Mouse (Mus musculus): ENCODE measurements around the gene H2-DMb2. TPM values are rescaled to one million over a fixed set of nuclear protein-coding genes. Genes with fewer than 3 reads are reported as not detected.
"Not testable (repeated sequence)": the region's sequence is repeated elsewhere in the genome, so short reads cannot be mapped to it uniquely, and the experiment has no call there.

The H2-DMb2 gene
- polyA plus RNA-seq, 1 experiment from 2014 or later = not detected

GRCm38 (mm10) chr17:34139416-34139815 lies 3.7 kb upstream of the H2-DMb2 start:
- Histone ChIP-seq H3K4me1 (ENCODE audit: control insufficient read depth, insufficient read depth, low read length) (peaks cover 3% of the 10 kb centered on the region; the same call in 1 of the 2 replicates), H3K36me3 (ENCODE audit: control insufficient read depth, insufficient read depth, low read length) (no peaks in the 10 kb centered on the region), H3K4me2 (peak overlapping the region; percentile 51), H3K9me3 (ENCODE audit: control insufficient read depth, low read length) (no peaks in the 10 kb centered on the region), H3K27ac (ENCODE audit: low read depth, low read length) (no peak overlapping the region), H3K4me3 (ENCODE audit: low read depth, low read length) (peak overlapping the region; percentile 30), H3K27me3 (ENCODE audit: control insufficient read depth, insufficient read depth, low read length) (peaks cover 23% of the 10 kb centered on the region), H3K9ac (ENCODE audit: low read length) (peak overlapping the region; percentile 37; the same call in 1 of the 2 replicates)
- DNase-seq (ENCODE audit: low spot score, missing footprints) (peak; percentile 90), ATAC-seq (ENCODE audit: low FRiP score) (no peak)
- 1% methylated on average over 16 of the region's 16 CpGs for WGBS

- Histone ChIP-seq H3K4me1 (ENCODE audit: control insufficient read depth, insufficient read depth, low read length) (peaks cover 3% of the 10 kb centered on the region; the same call in 1 of the 2 replicates), H3K27me3 (ENCODE audit: control insufficient read depth, insufficient read depth, low read length) (peaks cover 23% of the 10 kb centered on the region), H3K9me3 (ENCODE audit: control insufficient read depth, low read length) (no peaks in the 10 kb centered on the region), H3K27ac (ENCODE audit: low read depth, low read length) (no peak overlapping the region), H3K36me3 (ENCODE audit: control insufficient read depth, insufficient read depth, low read length) (no peaks in the 10 kb centered on the region), H3K4me3 (ENCODE audit: low read depth, low read length) (no peak overlapping the region), H3K4me2 (0 out of 2 replicates have a peak overlapping the region, but pooled peaks have one; percentile 51), H3K9ac (ENCODE audit: low read length) (no peak overlapping the region)
- WGBS = 20% methylated on average over 5 of the region's 5 CpGs
- no peak for ATAC-seq (ENCODE audit: low FRiP score)
- no peak for DNase-seq (ENCODE audit: low spot score, missing footprints)
These were observed 2.9 kb upstream of the H2-DMb2 start for GRCm38 (mm10) chr17:34140240-34140639.

- ATAC-seq (ENCODE audit: low FRiP score) (no peak), DNase-seq (ENCODE audit: low spot score, missing footprints) (no peak)
- Histone ChIP-seq H3K27ac (ENCODE audit: low read depth, low read length) (no peak overlapping the region), H3K4me3 (ENCODE audit: low read depth, low read length) (no peak overlapping the region), H3K9ac (ENCODE audit: low read length) (no peak overlapping the region), H3K9me3 (ENCODE audit: control insufficient read depth, low read length) (no peaks in the 10 kb centered on the region), H3K36me3 (ENCODE audit: control insufficient read depth, insufficient read depth, low read length) (no peaks in the 10 kb centered on the region), H3K27me3 (ENCODE audit: control insufficient read depth, insufficient read depth, low read length) (peaks cover 23% of the 10 kb centered on the region), H3K4me1 (ENCODE audit: control insufficient read depth, insufficient read depth, low read length) (peaks cover 3% of the 10 kb centered on the region; the same call in 1 of the 2 replicates), H3K4me2 (no peak overlapping the region)
- WGBS = 52% methylated on average over 4 of the region's 4 CpGs
These were observed 1.7 kb upstream of the H2-DMb2 start for GRCm38 (mm10) chr17:34141448-34141847.

- Histone ChIP-seq H3K4me1 (ENCODE audit: control insufficient read depth, insufficient read depth, low read length) (peaks cover 3% of the 10 kb centered on the region; the same call in 1 of the 2 replicates), H3K4me2 (no peak overlapping the region), H3K36me3 (ENCODE audit: control insufficient read depth, insufficient read depth, low read length) (no peaks in the 10 kb centered on the region), H3K9me3 (ENCODE audit: control insufficient read depth, low read length) (no peaks in the 10 kb centered on the region), H3K4me3 (ENCODE audit: low read depth, low read length) (no peak overlapping the region), H3K27me3 (ENCODE audit: control insufficient read depth, insufficient read depth, low read length) (peaks cover 23% of the 10 kb centered on the region), H3K9ac (ENCODE audit: low read length) (no peak overlapping the region), H3K27ac (ENCODE audit: low read depth, low read length) (no peak overlapping the region)
- DNase-seq (ENCODE audit: low spot score, missing footprints) = no peak
- 87% methylated on average over 7 of the region's 7 CpGs for WGBS
- no peak for ATAC-seq (ENCODE audit: low FRiP score)
These were observed 574 bp upstream of the H2-DMb2 start for GRCm38 (mm10) chr17:34142456-34143010.

GRCm38 (mm10) chr17:34143461-34143860 lies 354 bp downstream of the H2-DMb2 start:
- peaks cover 3% of the 10 kb centered on the region; the same call in 1 of the 2 replicates for H3K4me1 ChIP-seq (ENCODE audit: control insufficient read depth, insufficient read depth, low read length)
- H3K36me3 ChIP-seq (ENCODE audit: control insufficient read depth, insufficient read depth, low read length) = no peaks in the 10 kb centered on the region
- DNase-seq (ENCODE audit: low spot score, missing footprints) (no peak), ATAC-seq (ENCODE audit: low FRiP score) (no peak)
- no peak overlapping the region for H3K4me2 ChIP-seq
- 83% methylated on average over 5 of the region's 5 CpGs for WGBS
- no peaks in the 10 kb centered on the region for H3K9me3 ChIP-seq (ENCODE audit: control insufficient read depth, low read length)
- H3K27ac ChIP-seq (ENCODE audit: low read depth, low read length) = no peak overlapping the region
- H3K9ac ChIP-seq (ENCODE audit: low read length) = no peak overlapping the region
- no peak overlapping the region for H3K4me3 ChIP-seq (ENCODE audit: low read depth, low read length)
- peaks cover 19% of the 10 kb centered on the region for H3K27me3 ChIP-seq (ENCODE audit: control insufficient read depth, insufficient read depth, low read length)

GRCm38 (mm10) chr17:34144221-34144620 lies 1.1 kb downstream of the H2-DMb2 start:
- H3K4me1 ChIP-seq (ENCODE audit: control insufficient read depth, insufficient read depth, low read length); H3K9ac ChIP-seq (ENCODE audit: low read length); H3K36me3 ChIP-seq (ENCODE audit: control insufficient read depth, insufficient read depth, low read length); H3K27ac ChIP-seq (ENCODE audit: low read depth, low read length); ATAC-seq (ENCODE audit: low FRiP score); H3K4me3 ChIP-seq (ENCODE audit: low read depth, low read length); H3K4me2 ChIP-seq; H3K9me3 ChIP-seq (ENCODE audit: control insufficient read depth, low read length); DNase-seq (ENCODE audit: low spot score, missing footprints): not testable (repeated sequence)
- peaks cover 13% of the 10 kb centered on the region for H3K27me3 ChIP-seq (ENCODE audit: control insufficient read depth, insufficient read depth, low read length)
- WGBS = 85% methylated on average over 4 of the region's 4 CpGs

GRCm38 (mm10) chr17:34144960-34145371 lies 1.9 kb downstream of the H2-DMb2 start:
- H3K9ac ChIP-seq (ENCODE audit: low read length) = no peak overlapping the region
- H3K27me3 ChIP-seq (ENCODE audit: control insufficient read depth, insufficient read depth, low read length) = peaks cover 9% of the 10 kb centered on the region
- no peak for DNase-seq (ENCODE audit: low spot score, missing footprints)
- 59% methylated on average over 3 of the region's 3 CpGs for WGBS
- H3K4me2 ChIP-seq = no peak overlapping the region
- no peaks in the 10 kb centered on the region for H3K4me1 ChIP-seq (ENCODE audit: control insufficient read depth, insufficient read depth, low read length)
- no peak for ATAC-seq (ENCODE audit: low FRiP score)
- no peaks in the 10 kb centered on the region for H3K36me3 ChIP-seq (ENCODE audit: control insufficient read depth, insufficient read depth, low read length)
- no peaks in the 10 kb centered on the region for H3K9me3 ChIP-seq (ENCODE audit: control insufficient read depth, low read length)
- H3K27ac ChIP-seq (ENCODE audit: low read depth, low read length) = no peak overlapping the region
- no peak overlapping the region for H3K4me3 ChIP-seq (ENCODE audit: low read depth, low read length)

- Histone ChIP-seq H3K9me3 (ENCODE audit: control insufficient read depth, low read length) (no peaks in the 10 kb centered on the region), H3K4me2 (no peak within 1 kb of the TSS), H3K9ac (ENCODE audit: low read length) (no peak within 1 kb of the TSS), H3K4me1 (ENCODE audit: control insufficient read depth, insufficient read depth, low read length) (no peaks in the 10 kb centered on the region), H3K27ac (ENCODE audit: low read depth, low read length) (no peak within 1 kb of the TSS), H3K36me3 (ENCODE audit: control insufficient read depth, insufficient read depth, low read length) (no peaks in the 10 kb centered on the region), H3K27me3 (ENCODE audit: control insufficient read depth, insufficient read depth, low read length) (no peaks in the 10 kb centered on the region), H3K4me3 (ENCODE audit: low read depth, low read length) (no peak within 1 kb of the TSS)
- WGBS = 62% methylated on average over 4 of the region's 4 CpGs
- ATAC-seq (ENCODE audit: low FRiP score) (no peak), DNase-seq (ENCODE audit: low spot score, missing footprints) (no peak)
These were observed 9.8 kb downstream of the H2-DMb2 start, which contains the start of gene H2-DMb1 for GRCm38 (mm10) chr17:34152923-34153322. H2-DMb1 (plus strand) TSS chr17:34153072.

GRCm38 (mm10) chr17:34155534-34155933 lies 12.4 kb downstream of the H2-DMb2 start:
- ATAC-seq (ENCODE audit: low FRiP score) (no peak), DNase-seq (ENCODE audit: low spot score, missing footprints) (no peak)
- H3K27ac ChIP-seq (ENCODE audit: low read depth, low read length) = no peak overlapping the region
- no peaks in the 10 kb centered on the region for H3K36me3 ChIP-seq (ENCODE audit: control insufficient read depth, insufficient read depth, low read length)
- no peak overlapping the region for H3K4me3 ChIP-seq (ENCODE audit: low read depth, low read length)
- H3K4me1 ChIP-seq (ENCODE audit: control insufficient read depth, insufficient read depth, low read length) = no peaks in the 10 kb centered on the region
- H3K9ac ChIP-seq (ENCODE audit: low read length) = no peak overlapping the region
- no peaks in the 10 kb centered on the region for H3K27me3 ChIP-seq (ENCODE audit: control insufficient read depth, insufficient read depth, low read length)
- WGBS = 66% methylated on average over 5 of the region's 5 CpGs
- no peak overlapping the region for H3K4me2 ChIP-seq
- no peaks in the 10 kb centered on the region for H3K9me3 ChIP-seq (ENCODE audit: control insufficient read depth, low read length)

Data from midbrain, embryonic 11.5 days (tissue).